Mouse (Mus musculus) bone marrow, adult 2 months (tissue): ENCODE data around the gene Adarb1. TPM values are rescaled to one million over a fixed set of nuclear protein-coding genes. Genes with fewer than 3 reads are reported as not detected.

Experiments
- H3K27ac ChIP-seq: fragments of 200-500 bp; 2 replicates; pipeline ENCODE4 v1.5.1; 2012; ENCODE audit warnings: low read depth, mild to moderate bottlenecking, control low read depth, inconsistent platforms, low read length; ENCODE audit not compliant: control insufficient read depth, poor library complexity, insufficient read depth
- H3K4me1 ChIP-seq: fragments of 200-500 bp; 2 replicates; pipeline ENCODE4 v1.6.1; 2011; ENCODE audit warnings: low read length; ENCODE audit not compliant: control insufficient read depth, insufficient read depth
- H3K4me3 ChIP-seq: fragments of 200-500 bp; replicated peaks from 2 replicates; pipeline ENCODE3; 2011; ENCODE audit warnings: mild to moderate bottlenecking, low read depth, low read length, control low read depth; ENCODE audit not compliant: control insufficient read depth
- CTCF ChIP-seq: fragments of 200-500 bp; IDR thresholded peaks from 2 replicates; pipeline ENCODE4 v1.5.1; 2011; ENCODE audit warnings: low read length, control low read depth; ENCODE audit not compliant: control insufficient read depth, insufficient read depth
- POLR2A ChIP-seq: fragments of 200-500 bp; IDR thresholded peaks from 2 replicates; pipeline ENCODE4 v1.6.1; 2011; ENCODE audit warnings: low read depth, mild to moderate bottlenecking, control low read depth, low read length, borderline replicate concordance; ENCODE audit not compliant: control insufficient read depth
- WGBS: fragments of 180-500 bp; shearing (Covaris S2); methylation state at CpG from one replicate; pipeline ENCODE4 v1.1.7; 2018; 5-methylcytosine and 5-hydroxymethylcytosine counted together
- polyA plus RNA-seq: library from polyadenylated mRNA; stranded (reverse); fragments of >200 nt; gene quantifications from 2 replicates; pipeline ENCODE4 v1.2.4, GENCODE M21; 2011; ENCODE audit warnings: low replicate concordance; ENCODE audit not compliant: missing spikeins, insufficient read depth, insufficient read length

The Adarb1 gene
- polyA plus RNA-seq, 1 experiment = 1.7 TPM

GRCm38 (mm10) chr10:77430771-77431170 lies 12.7 kb upstream of the Adarb1 start:
- TF ChIP-seq CTCF (no peak), POLR2A (no peak)
- Histone ChIP-seq H3K4me3 (no peak overlapping the region), H3K4me1 (no peaks in the 10 kb centered on the region), H3K27ac (no peak overlapping the region)

GRCm38 (mm10) chr10:77429921-77430320 lies 11.9 kb upstream of the Adarb1 start:
- Histone ChIP-seq H3K4me1 (no peaks in the 10 kb centered on the region), H3K4me3 (no peak overlapping the region), H3K27ac (no peak overlapping the region)
- 74% methylated on average over 5 of the region's 5 CpGs for WGBS
- TF ChIP-seq POLR2A (no peak), CTCF (no peak)

- no peaks in the 10 kb centered on the region for H3K4me1 ChIP-seq
- TF ChIP-seq POLR2A (no peak), CTCF (no peak)
- H3K4me3 ChIP-seq = no peak overlapping the region
- H3K27ac ChIP-seq = no peak overlapping the region
- WGBS = 73% methylated on average over 2 of the region's 2 CpGs
Observed at GRCm38 (mm10) chr10:77427610-77428009, 9.5 kb upstream of the Adarb1 start.

GRCm38 (mm10) chr10:77420190-77420589 lies 2.1 kb upstream of the Adarb1 start:
- WGBS = 87% methylated on average over 3 of the region's 3 CpGs
- H3K4me1 ChIP-seq = no peaks in the 10 kb centered on the region
- no peak overlapping the region for H3K27ac ChIP-seq
- no peak overlapping the region for H3K4me3 ChIP-seq
- TF ChIP-seq CTCF = no peak
- no peak for TF ChIP-seq POLR2A

GRCm38 (mm10) chr10:77417240-77418102 lies 599 bp downstream of the Adarb1 start:
- Histone ChIP-seq H3K27ac (no peak overlapping the region; the same call in 1 of the 2 replicates), H3K4me3 (peak overlapping the region; percentile 34), H3K4me1 (no peaks in the 10 kb centered on the region)
- TF ChIP-seq POLR2A (no peak), CTCF (no peak)
- whole genome bisulfite sequencing = 2% methylated on average over 70 of the region's 70 CpGs

GRCm38 (mm10) chr10:77416666-77417239 lies 1.3 kb downstream of the Adarb1 start:
- TF ChIP-seq POLR2A (no peak), CTCF (no peak)
- WGBS = 18% methylated on average over 24 of the region's 24 CpGs
- no peak overlapping the region for H3K4me3 ChIP-seq
- H3K27ac ChIP-seq = no peak overlapping the region
- H3K4me1 ChIP-seq = no peaks in the 10 kb centered on the region

- no peak overlapping the region for H3K27ac ChIP-seq
- TF ChIP-seq POLR2A (no peak), CTCF (no peak)
- H3K4me1 ChIP-seq = no peaks in the 10 kb centered on the region
- WGBS = 90% methylated on average over 5 of the region's 5 CpGs
- no peak overlapping the region for H3K4me3 ChIP-seq
Observed at GRCm38 (mm10) chr10:77415867-77416266, 2.2 kb downstream of the Adarb1 start.

GRCm38 (mm10) chr10:77413791-77414190 lies 4.3 kb downstream of the Adarb1 start:
- Histone ChIP-seq H3K27ac (no peak overlapping the region), H3K4me1 (no peaks in the 10 kb centered on the region), H3K4me3 (no peak overlapping the region)
- TF ChIP-seq CTCF (no peak), POLR2A (no peak)
- 64% methylated on average over 2 of the region's 2 CpGs for WGBS
